Mouse (Mus musculus): ENCODE measurements around the gene Itgb2. TPM values are rescaled to one million over a fixed set of nuclear protein-coding genes. Genes with fewer than 3 reads are reported as not detected.

The Itgb2 gene
- polyA plus RNA-seq, 1 experiment from 2014 or later, result 2.7 TPM

- 65% methylated on average over 11 of the region's 11 CpGs for WGBS
- H3K27ac ChIP-seq (ENCODE audit: low read length), result no peak overlapping the region
- H3K9ac ChIP-seq (replicated peaks; ENCODE audit: low read depth, low read length), result no peak overlapping the region
- no peaks in the 10 kb centered on the region for H3K27me3 ChIP-seq (ENCODE audit: control insufficient read depth, insufficient read depth, low read length)
- no peak for ATAC-seq (ENCODE audit: insufficient number of reproducible peaks, insufficient read depth, low FRiP score, low read depth)
- H3K4me3 ChIP-seq (ENCODE audit: low read depth, low read length), result no peak overlapping the region
- no peaks in the 10 kb centered on the region for H3K9me3 ChIP-seq (ENCODE audit: control insufficient read depth, low read depth, low read length)
- no peak overlapping the region for H3K4me2 ChIP-seq (replicated peaks; ENCODE audit: low read depth, low read length)
- no peaks in the 10 kb centered on the region for H3K4me1 ChIP-seq (ENCODE audit: control insufficient read depth, insufficient read depth, low read length)
- no peaks in the 10 kb centered on the region for H3K36me3 ChIP-seq (ENCODE audit: control insufficient read depth, insufficient read depth, low read length)
Observed at GRCm38 (mm10) chr10:77550874-77551273, 20.8 kb downstream of the Itgb2 start.

- no peaks in the 10 kb centered on the region for H3K27me3 ChIP-seq (ENCODE audit: control insufficient read depth, insufficient read depth, low read length)
- H3K9ac ChIP-seq (replicated peaks; ENCODE audit: low read depth, low read length), result no peak overlapping the region
- no peaks in the 10 kb centered on the region for H3K4me1 ChIP-seq (ENCODE audit: control insufficient read depth, insufficient read depth, low read length)
- H3K9me3 ChIP-seq (ENCODE audit: control insufficient read depth, low read depth, low read length), result no peaks in the 10 kb centered on the region
- 80% methylated on average over 5 of the region's 5 CpGs for WGBS
- no peak overlapping the region for H3K4me3 ChIP-seq (ENCODE audit: low read depth, low read length)
- no peak overlapping the region for H3K4me2 ChIP-seq (replicated peaks; ENCODE audit: low read depth, low read length)
- no peak overlapping the region for H3K27ac ChIP-seq (ENCODE audit: low read length)
- ATAC-seq (ENCODE audit: insufficient number of reproducible peaks, insufficient read depth, low FRiP score, low read depth), result no peak
- no peaks in the 10 kb centered on the region for H3K36me3 ChIP-seq (ENCODE audit: control insufficient read depth, insufficient read depth, low read length)
Observed at GRCm38 (mm10) chr10:77552162-77552561, 22.1 kb downstream of the Itgb2 start.

GRCm38 (mm10) chr10:77553285-77553684 lies 23.2 kb downstream of the Itgb2 start:
- ATAC-seq (ENCODE audit: insufficient number of reproducible peaks, insufficient read depth, low FRiP score, low read depth), result no peak
- Histone ChIP-seq H3K4me1 (ENCODE audit: control insufficient read depth, insufficient read depth, low read length) (no peaks in the 10 kb centered on the region), H3K36me3 (ENCODE audit: control insufficient read depth, insufficient read depth, low read length) (no peaks in the 10 kb centered on the region), H3K9ac (replicated peaks; ENCODE audit: low read depth, low read length) (no peak overlapping the region), H3K9me3 (ENCODE audit: control insufficient read depth, low read depth, low read length) (no peaks in the 10 kb centered on the region), H3K4me3 (ENCODE audit: low read depth, low read length) (no peak overlapping the region), H3K4me2 (replicated peaks; ENCODE audit: low read depth, low read length) (no peak overlapping the region), H3K27me3 (ENCODE audit: control insufficient read depth, insufficient read depth, low read length) (no peaks in the 10 kb centered on the region), H3K27ac (ENCODE audit: low read length) (no peak overlapping the region)
- 71% methylated on average over 4 of the region's 4 CpGs for WGBS

GRCm38 (mm10) chr10:77554918-77555317 lies 24.9 kb downstream of the Itgb2 start:
- Histone ChIP-seq H3K36me3 (ENCODE audit: control insufficient read depth, insufficient read depth, low read length) (no peaks in the 10 kb centered on the region), H3K27ac (ENCODE audit: low read length) (no peak overlapping the region), H3K27me3 (ENCODE audit: control insufficient read depth, insufficient read depth, low read length) (no peaks in the 10 kb centered on the region), H3K4me2 (replicated peaks; ENCODE audit: low read depth, low read length) (no peak overlapping the region), H3K4me3 (ENCODE audit: low read depth, low read length) (no peak overlapping the region), H3K4me1 (ENCODE audit: control insufficient read depth, insufficient read depth, low read length) (no peaks in the 10 kb centered on the region), H3K9me3 (ENCODE audit: control insufficient read depth, low read depth, low read length) (no peaks in the 10 kb centered on the region), H3K9ac (replicated peaks; ENCODE audit: low read depth, low read length) (no peak overlapping the region)
- no peak for ATAC-seq (ENCODE audit: insufficient number of reproducible peaks, insufficient read depth, low FRiP score, low read depth)
- 89% methylated on average over 4 of the region's 4 CpGs for WGBS

- no peak for ATAC-seq (ENCODE audit: insufficient number of reproducible peaks, insufficient read depth, low FRiP score, low read depth)
- no peak overlapping the region for H3K4me2 ChIP-seq (replicated peaks; ENCODE audit: low read depth, low read length)
- H3K9me3 ChIP-seq (ENCODE audit: control insufficient read depth, low read depth, low read length), result no peaks in the 10 kb centered on the region
- 90% methylated on average over 7 of the region's 7 CpGs for WGBS
- H3K27ac ChIP-seq (ENCODE audit: low read length), result no peak overlapping the region
- H3K36me3 ChIP-seq (ENCODE audit: control insufficient read depth, insufficient read depth, low read length), result no peaks in the 10 kb centered on the region
- no peaks in the 10 kb centered on the region for H3K4me1 ChIP-seq (ENCODE audit: control insufficient read depth, insufficient read depth, low read length)
- no peak overlapping the region for H3K9ac ChIP-seq (replicated peaks; ENCODE audit: low read depth, low read length)
- H3K27me3 ChIP-seq (ENCODE audit: control insufficient read depth, insufficient read depth, low read length), result no peaks in the 10 kb centered on the region
- no peak overlapping the region for H3K4me3 ChIP-seq (ENCODE audit: low read depth, low read length)
Observed at GRCm38 (mm10) chr10:77556631-77557030, 26.6 kb downstream of the Itgb2 start.

GRCm38 (mm10) chr10:77557641-77558040 lies 27.6 kb downstream of the Itgb2 start:
- Histone ChIP-seq H3K27me3 (ENCODE audit: control insufficient read depth, insufficient read depth, low read length) (no peaks in the 10 kb centered on the region), H3K9me3 (ENCODE audit: control insufficient read depth, low read depth, low read length) (no peaks in the 10 kb centered on the region), H3K36me3 (ENCODE audit: control insufficient read depth, insufficient read depth, low read length) (no peaks in the 10 kb centered on the region), H3K27ac (ENCODE audit: low read length) (no peak overlapping the region), H3K4me3 (ENCODE audit: low read depth, low read length) (no peak overlapping the region), H3K4me2 (replicated peaks; ENCODE audit: low read depth, low read length) (no peak overlapping the region), H3K9ac (replicated peaks; ENCODE audit: low read depth, low read length) (no peak overlapping the region), H3K4me1 (ENCODE audit: control insufficient read depth, insufficient read depth, low read length) (no peaks in the 10 kb centered on the region)
- ATAC-seq (ENCODE audit: insufficient number of reproducible peaks, insufficient read depth, low FRiP score, low read depth), result no peak
- WGBS, result 88% methylated on average over 4 of the region's 4 CpGs

- Histone ChIP-seq H3K27ac (ENCODE audit: low read length) (no peak overlapping the region), H3K9me3 (ENCODE audit: control insufficient read depth, low read depth, low read length) (no peaks in the 10 kb centered on the region), H3K27me3 (ENCODE audit: control insufficient read depth, insufficient read depth, low read length) (no peaks in the 10 kb centered on the region), H3K9ac (replicated peaks; ENCODE audit: low read depth, low read length) (no peak overlapping the region), H3K4me3 (ENCODE audit: low read depth, low read length) (no peak overlapping the region), H3K4me1 (ENCODE audit: control insufficient read depth, insufficient read depth, low read length) (no peaks in the 10 kb centered on the region), H3K36me3 (ENCODE audit: control insufficient read depth, insufficient read depth, low read length) (no peaks in the 10 kb centered on the region), H3K4me2 (replicated peaks; ENCODE audit: low read depth, low read length) (no peak overlapping the region)
- WGBS, result 90% methylated on average over 11 of the region's 11 CpGs
- no peak for ATAC-seq (ENCODE audit: insufficient number of reproducible peaks, insufficient read depth, low FRiP score, low read depth)
Observed at GRCm38 (mm10) chr10:77560090-77560489, 30.0 kb downstream of the Itgb2 start.

GRCm38 (mm10) chr10:77560830-77561229 lies 30.8 kb downstream of the Itgb2 start:
- Histone ChIP-seq H3K9me3 (ENCODE audit: control insufficient read depth, low read depth, low read length) (no peaks in the 10 kb centered on the region), H3K36me3 (ENCODE audit: control insufficient read depth, insufficient read depth, low read length) (no peaks in the 10 kb centered on the region), H3K4me2 (replicated peaks; ENCODE audit: low read depth, low read length) (no peak overlapping the region), H3K27ac (ENCODE audit: low read length) (no peak overlapping the region), H3K4me1 (ENCODE audit: control insufficient read depth, insufficient read depth, low read length) (0 out of 2 replicates have a peak, but pooled peaks cover 3% of the 10 kb centered on the region), H3K9ac (replicated peaks; ENCODE audit: low read depth, low read length) (no peak overlapping the region), H3K4me3 (ENCODE audit: low read depth, low read length) (no peak overlapping the region), H3K27me3 (ENCODE audit: control insufficient read depth, insufficient read depth, low read length) (no peaks in the 10 kb centered on the region)
- 81% methylated on average over 9 of the region's 9 CpGs for WGBS
- no peak for ATAC-seq (ENCODE audit: insufficient number of reproducible peaks, insufficient read depth, low FRiP score, low read depth)

GRCm38 (mm10) chr10:77561508-77561907 lies 31.5 kb downstream of the Itgb2 start:
- no peaks in the 10 kb centered on the region for H3K9me3 ChIP-seq (ENCODE audit: control insufficient read depth, low read depth, low read length)
- H3K4me2 ChIP-seq (replicated peaks; ENCODE audit: low read depth, low read length), result no peak overlapping the region
- no peak overlapping the region for H3K27ac ChIP-seq (ENCODE audit: low read length)
- H3K36me3 ChIP-seq (ENCODE audit: control insufficient read depth, insufficient read depth, low read length), result no peaks in the 10 kb centered on the region
- 0 out of 2 replicates have a peak, but pooled peaks cover 3% of the 10 kb centered on the region for H3K4me1 ChIP-seq (ENCODE audit: control insufficient read depth, insufficient read depth, low read length)
- WGBS, result 65% methylated on average over 2 of the region's 2 CpGs
- ATAC-seq (ENCODE audit: insufficient number of reproducible peaks, insufficient read depth, low FRiP score, low read depth), result no peak
- H3K4me3 ChIP-seq (ENCODE audit: low read depth, low read length), result no peak overlapping the region
- no peaks in the 10 kb centered on the region for H3K27me3 ChIP-seq (ENCODE audit: control insufficient read depth, insufficient read depth, low read length)
- H3K9ac ChIP-seq (replicated peaks; ENCODE audit: low read depth, low read length), result no peak overlapping the region

Data from stomach, embryonic 14.5 days (tissue).